Mouse (Mus musculus): ENCODE results near the gene Dst. TPM values are rescaled to one million over a fixed set of nuclear protein-coding genes. Genes with fewer than 3 reads are reported as not detected.

Dst gene
- polyA plus RNA-seq, 1 experiment = 49.7 TPM

DNA sequence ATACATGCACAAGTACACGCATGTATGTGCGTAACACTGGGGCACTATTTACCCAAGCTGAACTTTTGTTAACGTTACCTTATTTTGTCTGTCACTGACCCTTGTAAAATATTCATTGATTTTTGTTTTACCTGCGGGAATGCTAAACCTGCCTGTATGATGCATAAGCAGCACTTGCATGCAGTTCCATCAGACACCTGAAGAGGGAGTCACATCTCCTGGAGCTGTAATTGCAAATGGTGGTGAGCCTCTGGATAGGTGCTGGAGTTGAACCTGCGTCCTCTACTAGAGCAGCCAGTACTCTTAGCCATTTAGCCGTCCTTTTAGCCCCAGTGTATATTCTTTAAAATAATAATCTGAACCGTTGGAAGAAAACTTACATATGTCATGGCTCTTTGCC, 185.6 kb downstream of the Dst start:
- H3K27me3 ChIP-seq (ENCODE audit: control insufficient read depth, insufficient read depth, insufficient read length) = no peaks in the 10 kb centered on the region
- H3K4me2 ChIP-seq (ENCODE audit: low read depth) = peak overlapping the region; percentile 71
- peaks cover 15% of the 10 kb centered on the region for H3K36me3 ChIP-seq (ENCODE audit: control insufficient read depth, insufficient read depth)
- H3ac ChIP-seq (ENCODE audit: control insufficient read depth, insufficient read length) = no peak overlapping the region
- peaks cover 54% of the 10 kb centered on the region for H3K79me2 ChIP-seq (ENCODE audit: control insufficient read depth, insufficient read depth)
- no peak for TF ChIP-seq SRF (IDR thresholded peaks at IDR 0.05; ENCODE audit: control insufficient read depth, insufficient read length, low read depth)
- TF ChIP-seq POLR2A (IDR thresholded peaks at IDR 0.05; ENCODE audit: insufficient read length, low read depth) = no peak
- TF ChIP-seq E2F4 (IDR thresholded peaks at IDR 0.05; ENCODE audit: insufficient read depth) = no peak
- TF ChIP-seq TCF12 (IDR thresholded peaks at IDR 0.05; ENCODE audit: insufficient read depth, poor library complexity, severe bottlenecking) = no peak
- TF ChIP-seq POLR2AphosphoS2 (IDR thresholded peaks at IDR 0.05; ENCODE audit: insufficient read length, low read depth) = no peak
- no peak for TF ChIP-seq REST (IDR thresholded peaks at IDR 0.05; ENCODE audit: insufficient read depth, insufficient read length)
- TF ChIP-seq CEBPB (IDR thresholded peaks at IDR 0.05; ENCODE audit: insufficient read depth, poor library complexity, severe bottlenecking) = no peak
- no peak for TF ChIP-seq MYOD1 (IDR thresholded peaks at IDR 0.05; ENCODE audit: control insufficient read depth in 1 of 3, insufficient read length in 2 of 3, low read depth in 2 of 3)
- TF ChIP-seq MYOG (IDR thresholded peaks at IDR 0.05; ENCODE audit: control insufficient read depth in 1 of 3, insufficient read depth in 1 of 3, insufficient read length in 2 of 3, low read depth in 2 of 3) = no peak
- TF ChIP-seq MAX (IDR thresholded peaks at IDR 0.05; ENCODE audit: low read depth) = no peak
- TF ChIP-seq USF1 (IDR thresholded peaks at IDR 0.05; ENCODE audit: low read depth) = no peak
- no peak for TF ChIP-seq TCF3 (IDR thresholded peaks at IDR 0.05; ENCODE audit: insufficient read length, low read depth)
- H3K4me3 ChIP-seq = no peak overlapping the region

- H3K79me2 ChIP-seq (ENCODE audit: control insufficient read depth, insufficient read depth) = peaks cover 61% of the 10 kb centered on the region
- H3K4me2 ChIP-seq (ENCODE audit: low read depth) = peak overlapping the region; percentile 71
- H3K4me3 ChIP-seq = no peak overlapping the region
- no peak overlapping the region for H3ac ChIP-seq (ENCODE audit: control insufficient read depth, insufficient read length)
- H3K36me3 ChIP-seq (ENCODE audit: control insufficient read depth, insufficient read depth) = peaks cover 8% of the 10 kb centered on the region
- TF ChIP-seq CEBPB (IDR thresholded peaks at IDR 0.05; ENCODE audit: insufficient read depth, poor library complexity, severe bottlenecking) (no peak), MYOD1 (IDR thresholded peaks at IDR 0.05; ENCODE audit: control insufficient read depth in 1 of 3, insufficient read length in 2 of 3, low read depth in 2 of 3) (peak in 1 of 3 experiments; percentile 30), POLR2AphosphoS2 (IDR thresholded peaks at IDR 0.05; ENCODE audit: insufficient read length, low read depth) (peak; percentile 23)
- no peaks in the 10 kb centered on the region for H3K27me3 ChIP-seq (ENCODE audit: control insufficient read depth, insufficient read depth, insufficient read length)
Measured at GRCm38 (mm10) chr1:34094301-34094700, 186.3 kb downstream of the Dst start.

DNA sequence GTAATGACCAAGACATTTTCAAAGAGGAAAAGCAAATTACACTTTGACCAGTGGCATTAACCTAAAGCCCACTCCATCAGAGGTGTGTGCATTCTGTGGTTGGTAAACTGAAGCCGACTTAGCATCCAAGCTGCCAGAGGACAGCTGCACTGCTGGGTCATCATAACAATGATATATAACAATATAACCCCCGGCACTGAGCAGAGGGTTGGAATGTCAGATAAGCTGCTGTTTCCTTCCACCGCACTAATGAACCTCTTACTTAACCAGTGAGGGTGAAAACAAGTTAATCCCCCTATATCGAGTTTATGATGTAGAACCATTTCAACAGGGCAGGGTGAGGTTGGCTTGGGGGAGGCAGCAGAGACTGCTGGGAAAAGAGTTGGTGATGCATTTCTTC, 187.1 kb downstream of the Dst start:
- Histone ChIP-seq H3K4me3 (no peak overlapping the region), H3K27me3 (ENCODE audit: control insufficient read depth, insufficient read depth, insufficient read length) (no peaks in the 10 kb centered on the region)
- TF ChIP-seq MYOG (IDR thresholded peaks at IDR 0.05; ENCODE audit: control insufficient read depth in 1 of 3, insufficient read depth in 1 of 3, insufficient read length in 2 of 3, low read depth in 2 of 3) (peak in 2 of 3 experiments; percentile 74 to 75), E2F4 (IDR thresholded peaks at IDR 0.05; ENCODE audit: insufficient read depth) (no peak), MYOD1 (IDR thresholded peaks at IDR 0.05; ENCODE audit: control insufficient read depth in 1 of 3, insufficient read length in 2 of 3, low read depth in 2 of 3) (peak; percentile 35 to 93 (median 92)), TCF12 (IDR thresholded peaks at IDR 0.05; ENCODE audit: insufficient read depth, poor library complexity, severe bottlenecking) (peak; percentile 47), TCF3 (IDR thresholded peaks at IDR 0.05; ENCODE audit: insufficient read length, low read depth) (peak; percentile 49)

DNA sequence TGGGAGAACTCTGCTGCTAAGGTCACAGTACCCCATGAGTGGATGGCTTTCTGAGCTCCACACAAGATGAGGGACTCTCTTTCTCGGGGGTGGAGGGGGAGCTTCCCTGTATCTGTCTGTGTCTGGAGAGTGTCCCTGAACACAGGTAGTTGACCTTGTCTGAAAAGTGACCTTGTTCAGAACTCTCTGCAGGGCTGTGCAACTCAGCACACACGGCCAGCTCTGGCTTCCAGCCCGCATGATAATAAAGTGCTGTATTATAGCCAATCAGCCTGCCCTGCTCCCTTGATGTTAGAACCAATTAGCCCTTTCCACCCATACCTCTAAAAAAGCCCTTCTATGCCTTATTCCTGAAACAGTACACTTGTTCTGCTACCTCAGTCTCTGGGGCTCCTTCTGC, 188.9 kb downstream of the Dst start:
- Histone ChIP-seq H3K36me3 (ENCODE audit: control insufficient read depth, insufficient read depth) (no peaks in the 10 kb centered on the region), H3K27me3 (ENCODE audit: control insufficient read depth, insufficient read depth, insufficient read length) (no peaks in the 10 kb centered on the region), H3K79me2 (ENCODE audit: control insufficient read depth, insufficient read depth) (peaks cover 78% of the 10 kb centered on the region), H3K4me2 (ENCODE audit: low read depth) (no peak overlapping the region), H3ac (ENCODE audit: control insufficient read depth, insufficient read length) (no peak overlapping the region), H3K4me3 (no peak overlapping the region)
- TF ChIP-seq TCF12 (IDR thresholded peaks at IDR 0.05; ENCODE audit: insufficient read depth, poor library complexity, severe bottlenecking) (no peak), SRF (IDR thresholded peaks at IDR 0.05; ENCODE audit: control insufficient read depth, insufficient read length, low read depth) (no peak), MYOG (IDR thresholded peaks at IDR 0.05; ENCODE audit: control insufficient read depth in 1 of 3, insufficient read depth in 1 of 3, insufficient read length in 2 of 3, low read depth in 2 of 3) (no peak), POLR2A (IDR thresholded peaks at IDR 0.05; ENCODE audit: insufficient read length, low read depth) (no peak), POLR2AphosphoS2 (IDR thresholded peaks at IDR 0.05; ENCODE audit: insufficient read length, low read depth) (no peak), TCF3 (IDR thresholded peaks at IDR 0.05; ENCODE audit: insufficient read length, low read depth) (no peak), REST (IDR thresholded peaks at IDR 0.05; ENCODE audit: insufficient read depth, insufficient read length) (no peak), CEBPB (IDR thresholded peaks at IDR 0.05; ENCODE audit: insufficient read depth, poor library complexity, severe bottlenecking) (no peak), MAX (IDR thresholded peaks at IDR 0.05; ENCODE audit: low read depth) (no peak), MYOD1 (IDR thresholded peaks at IDR 0.05; ENCODE audit: control insufficient read depth in 1 of 3, insufficient read length in 2 of 3, low read depth in 2 of 3) (no peak), USF1 (IDR thresholded peaks at IDR 0.05; ENCODE audit: low read depth) (no peak), E2F4 (IDR thresholded peaks at IDR 0.05; ENCODE audit: insufficient read depth) (no peak)

More for the DNA sequence above, 187.1 kb downstream of the Dst start:
- H3K36me3 ChIP-seq (ENCODE audit: control insufficient read depth, insufficient read depth) = no peaks in the 10 kb centered on the region
- H3ac ChIP-seq (ENCODE audit: control insufficient read depth, insufficient read length) = no peak overlapping the region
- peaks cover 68% of the 10 kb centered on the region for H3K79me2 ChIP-seq (ENCODE audit: control insufficient read depth, insufficient read depth)
- peak overlapping the region; percentile 71 for H3K4me2 ChIP-seq (ENCODE audit: low read depth)

DNA sequence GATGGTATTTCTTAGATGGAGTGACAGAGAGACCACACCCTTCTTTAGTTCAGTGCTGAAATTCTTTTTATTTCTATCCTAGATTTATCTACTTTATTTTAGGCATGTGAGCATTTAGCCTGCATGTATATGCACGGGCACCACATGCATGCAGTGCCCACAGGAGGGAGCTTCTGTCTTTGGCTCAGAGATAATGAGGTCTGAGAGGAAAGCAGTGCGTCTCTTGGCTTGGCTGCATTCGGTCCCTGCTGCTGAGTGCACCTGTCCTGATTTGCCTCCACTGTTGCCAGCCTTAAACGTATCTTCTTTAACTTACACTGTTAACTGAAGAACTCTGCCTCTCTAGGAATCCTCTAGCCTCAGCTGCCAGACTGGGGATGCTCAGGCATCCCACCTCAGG, 189.6 kb downstream of the Dst start:
- no peaks in the 10 kb centered on the region for H3K27me3 ChIP-seq (ENCODE audit: control insufficient read depth, insufficient read depth, insufficient read length)
- H3K36me3 ChIP-seq (ENCODE audit: control insufficient read depth, insufficient read depth) = no peaks in the 10 kb centered on the region
- no peak overlapping the region for H3ac ChIP-seq (ENCODE audit: control insufficient read depth, insufficient read length)
- TF ChIP-seq USF1 (IDR thresholded peaks at IDR 0.05; ENCODE audit: low read depth) (no peak), MYOG (IDR thresholded peaks at IDR 0.05; ENCODE audit: control insufficient read depth in 1 of 3, insufficient read depth in 1 of 3, insufficient read length in 2 of 3, low read depth in 2 of 3) (peak in 1 of 3 experiments; percentile 60), MYOD1 (IDR thresholded peaks at IDR 0.05; ENCODE audit: control insufficient read depth in 1 of 3, insufficient read length in 2 of 3, low read depth in 2 of 3) (peak in 1 of 3 experiments; percentile 66)
- no peak overlapping the region for H3K4me3 ChIP-seq
- peaks cover 79% of the 10 kb centered on the region for H3K79me2 ChIP-seq (ENCODE audit: control insufficient read depth, insufficient read depth)
- no peak overlapping the region for H3K4me2 ChIP-seq (ENCODE audit: low read depth)

Measured in myocyte (in vitro differentiated cells).